Mouse (Mus musculus): ENCODE measurements around the gene Nebl. TPM values are rescaled to one million over a fixed set of nuclear protein-coding genes. Genes with fewer than 3 reads are reported as not detected.

Nebl gene
- polyA plus RNA-seq, 2 experiments = 14.3 to 23.9 TPM

DNA sequence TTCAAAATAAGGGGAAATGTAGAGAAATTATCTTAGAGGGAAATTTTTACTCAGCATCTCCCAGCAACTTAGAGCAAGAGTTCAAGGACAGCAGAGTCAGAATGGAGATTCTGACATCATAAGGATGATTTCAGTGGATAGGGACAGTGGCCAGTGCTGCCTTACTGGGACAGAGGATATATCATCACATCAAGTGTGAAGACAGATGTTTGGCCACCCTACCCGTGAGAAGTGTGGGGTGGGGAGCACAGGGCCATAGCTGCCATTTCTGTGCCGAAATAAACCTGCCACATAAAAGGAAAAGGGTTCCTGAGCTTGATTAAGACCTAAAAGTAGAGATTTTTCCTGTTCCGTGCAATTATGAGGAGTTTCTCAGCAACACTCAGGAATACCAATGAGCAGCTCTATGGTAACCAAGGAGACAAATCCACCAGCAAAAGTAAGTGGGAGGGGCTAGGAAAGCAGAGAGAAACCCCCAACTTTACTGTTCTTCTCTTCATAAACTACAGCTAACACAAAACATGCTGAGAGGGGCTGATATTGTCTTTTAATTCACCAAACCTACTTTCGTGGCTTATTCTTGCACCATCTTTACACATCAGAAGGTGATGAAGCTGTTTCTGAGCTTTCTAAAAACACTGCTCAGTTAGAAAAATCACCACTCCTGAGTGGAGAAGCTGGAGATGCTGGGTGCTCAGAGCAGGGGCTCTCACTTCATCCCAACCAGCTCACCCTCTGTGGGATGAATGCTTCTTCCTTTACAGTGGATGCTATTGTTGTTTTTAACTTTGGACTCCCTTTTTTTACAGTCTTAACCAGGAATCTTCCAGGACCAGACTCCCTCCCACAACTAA lies 172.1 kb downstream of the Nebl start:
- no peak for ATAC-seq (ENCODE audit: low FRiP score, low read depth)
- H3K4me1 ChIP-seq (ENCODE audit: control insufficient read depth, insufficient read depth, low read length) = no peaks in the 10 kb centered on the region
- H3K36me3 ChIP-seq (ENCODE audit: control insufficient read depth, insufficient read depth, low read length) = no peaks in the 10 kb centered on the region
- H3K4me2 ChIP-seq (replicated peaks; ENCODE audit: low read depth, low read length, severe bottlenecking) = no peak overlapping the region
- no peaks in the 10 kb centered on the region for H3K9me3 ChIP-seq (ENCODE audit: control insufficient read depth, low read length)
- DNase-seq (ENCODE audit: low spot score) = no peak
- TF ChIP-seq POLR2A (IDR thresholded peaks at IDR 0.05; ENCODE audit: borderline replicate concordance, extremely low read depth, insufficient read depth, insufficient read length) = no peak
- no peak overlapping the region for H3K4me3 ChIP-seq (replicated peaks; ENCODE audit: low read length)
- no peaks in the 10 kb centered on the region for H3K27me3 ChIP-seq (ENCODE audit: control insufficient read depth, insufficient read depth, low read length)
- H3K27ac ChIP-seq (replicated peaks; ENCODE audit: low read depth, low read length) = no peak overlapping the region
- no peak overlapping the region for H3K9ac ChIP-seq (ENCODE audit: low read depth, low read length, severe bottlenecking)
- 64% methylated on average over 4 of the region's 4 CpGs for WGBS

DNA sequence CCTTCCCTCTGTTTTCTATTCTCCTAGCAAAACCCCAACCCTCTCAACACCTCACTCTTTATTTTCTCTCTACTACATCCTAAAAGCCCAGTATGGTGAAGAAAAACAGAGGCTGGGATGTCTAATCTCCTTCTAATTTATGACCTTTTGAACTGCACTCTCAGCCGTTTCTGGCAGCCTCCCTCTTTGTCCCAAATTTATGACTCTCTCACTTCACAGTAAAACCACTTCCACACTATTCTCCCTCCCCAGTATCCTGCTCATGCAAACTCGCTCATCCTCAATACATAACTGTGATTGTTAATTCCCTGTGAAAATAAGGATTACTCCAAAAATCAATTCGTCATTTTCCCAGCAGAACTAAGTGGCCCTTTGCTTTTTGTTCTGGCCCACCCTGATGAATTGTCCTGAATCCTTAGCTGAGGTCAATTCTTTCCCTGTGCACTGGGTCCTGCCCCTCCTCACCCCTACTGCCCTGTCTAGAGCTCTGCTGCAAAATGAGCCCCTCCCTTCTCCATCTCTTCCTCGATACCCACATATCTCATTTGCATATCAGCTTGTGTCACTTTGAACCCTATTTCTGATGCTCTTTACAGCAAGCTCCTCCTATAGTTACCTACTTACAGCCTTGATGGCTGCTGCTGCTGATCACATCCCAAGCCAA lies 181.2 kb downstream of the Nebl start:
- Histone ChIP-seq H3K27ac (replicated peaks; ENCODE audit: low read depth, low read length) (no peak overlapping the region), H3K9me3 (ENCODE audit: control insufficient read depth, low read length) (no peaks in the 10 kb centered on the region), H3K4me2 (replicated peaks; ENCODE audit: low read depth, low read length, severe bottlenecking) (no peak overlapping the region), H3K4me1 (ENCODE audit: control insufficient read depth, insufficient read depth, low read length) (no peaks in the 10 kb centered on the region), H3K36me3 (ENCODE audit: control insufficient read depth, insufficient read depth, low read length) (no peaks in the 10 kb centered on the region), H3K9ac (ENCODE audit: low read depth, low read length, severe bottlenecking) (no peak overlapping the region), H3K27me3 (ENCODE audit: control insufficient read depth, insufficient read depth, low read length) (no peaks in the 10 kb centered on the region), H3K4me3 (replicated peaks; ENCODE audit: low read length) (no peak overlapping the region)
- TF ChIP-seq POLR2A (IDR thresholded peaks at IDR 0.05; ENCODE audit: borderline replicate concordance, extremely low read depth, insufficient read depth, insufficient read length) = no peak
- 29% methylated on average over 4 of the region's 4 CpGs for WGBS
- ATAC-seq (ENCODE audit: low FRiP score, low read depth) (no peak), DNase-seq (ENCODE audit: low spot score) (no peak)

DNA sequence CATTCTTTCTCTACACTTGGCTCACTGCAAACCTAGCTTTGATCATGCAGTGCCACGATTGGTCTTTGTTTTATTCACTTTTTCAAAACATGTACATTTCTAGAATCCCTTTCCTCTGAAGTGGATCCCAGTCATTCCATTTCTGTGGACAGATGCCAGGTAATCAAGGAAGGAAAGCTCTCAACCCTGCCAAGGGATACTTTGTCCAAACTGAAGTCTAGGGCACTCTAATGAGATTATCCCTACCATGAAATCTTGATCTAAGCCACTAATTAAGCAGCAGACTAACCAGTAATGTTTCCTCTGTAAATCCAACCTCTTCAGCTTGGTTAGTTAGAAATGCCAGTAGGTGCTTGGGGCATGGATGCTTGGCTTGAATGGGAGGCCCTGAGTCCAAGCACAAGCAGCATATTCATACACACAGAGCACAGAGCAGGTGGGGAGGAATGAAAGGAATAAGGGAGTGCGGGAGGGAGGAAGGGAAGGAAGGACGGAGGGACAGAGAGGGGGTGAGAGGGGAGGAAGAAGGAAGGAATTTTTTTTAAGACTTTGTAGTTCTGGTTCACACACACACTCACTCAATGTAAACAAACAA lies 184.8 kb downstream of the Nebl start:
- no peak overlapping the region for H3K4me3 ChIP-seq (replicated peaks; ENCODE audit: low read length)
- H3K4me1 ChIP-seq (ENCODE audit: control insufficient read depth, insufficient read depth, low read length) = 0 out of 2 replicates have a peak, but pooled peaks cover 3% of the 10 kb centered on the region
- no peak overlapping the region for H3K9ac ChIP-seq (ENCODE audit: low read depth, low read length, severe bottlenecking)
- no peaks in the 10 kb centered on the region for H3K9me3 ChIP-seq (ENCODE audit: control insufficient read depth, low read length)
- no peak overlapping the region for H3K27ac ChIP-seq (replicated peaks; ENCODE audit: low read depth, low read length)
- 84% methylated on average over 3 of the region's 3 CpGs for WGBS
- DNase-seq (ENCODE audit: low spot score) = no peak
- H3K27me3 ChIP-seq (ENCODE audit: control insufficient read depth, insufficient read depth, low read length) = no peaks in the 10 kb centered on the region
- ATAC-seq (ENCODE audit: low FRiP score, low read depth) = no peak
- no peaks in the 10 kb centered on the region for H3K36me3 ChIP-seq (ENCODE audit: control insufficient read depth, insufficient read depth, low read length)
- TF ChIP-seq POLR2A (IDR thresholded peaks at IDR 0.05; ENCODE audit: borderline replicate concordance, extremely low read depth, insufficient read depth, insufficient read length) = no peak
- H3K4me2 ChIP-seq (replicated peaks; ENCODE audit: low read depth, low read length, severe bottlenecking) = no peak overlapping the region

DNA sequence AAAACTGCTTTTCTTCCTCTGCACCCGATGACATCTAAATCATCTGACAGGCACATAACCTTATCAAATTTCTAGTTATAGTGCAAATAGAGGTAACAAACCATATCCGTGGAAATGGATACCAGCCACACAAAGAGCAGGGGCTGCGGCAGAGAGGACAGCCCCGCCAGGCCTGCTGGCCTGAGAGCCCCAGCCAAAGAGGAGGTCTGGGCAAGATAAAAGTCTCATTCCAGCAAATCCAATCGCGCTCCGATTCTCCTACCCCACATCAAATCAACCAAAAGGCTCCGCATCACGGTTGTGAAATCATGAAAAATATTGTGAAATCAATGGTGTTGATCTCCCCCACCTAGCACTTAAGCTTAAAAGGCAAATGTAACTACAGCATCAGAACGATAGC lies 191.5 kb downstream of the Nebl start:
- Histone ChIP-seq H3K4me1 (ENCODE audit: control insufficient read depth, insufficient read depth, low read length) (0 out of 2 replicates have a peak, but pooled peaks cover 3% of the 10 kb centered on the region), H3K9ac (ENCODE audit: low read depth, low read length, severe bottlenecking) (no peak overlapping the region), H3K4me3 (replicated peaks; ENCODE audit: low read length) (no peak overlapping the region), H3K36me3 (ENCODE audit: control insufficient read depth, insufficient read depth, low read length) (no peaks in the 10 kb centered on the region), H3K4me2 (replicated peaks; ENCODE audit: low read depth, low read length, severe bottlenecking) (no peak overlapping the region), H3K9me3 (ENCODE audit: control insufficient read depth, low read length) (no peaks in the 10 kb centered on the region), H3K27ac (replicated peaks; ENCODE audit: low read depth, low read length) (no peak overlapping the region), H3K27me3 (ENCODE audit: control insufficient read depth, insufficient read depth, low read length) (no peaks in the 10 kb centered on the region)
- ATAC-seq (ENCODE audit: low FRiP score, low read depth) = no peak
- WGBS = 80% methylated on average over 10 of the region's 10 CpGs
- no peak for DNase-seq (ENCODE audit: low spot score)
- no peak for TF ChIP-seq POLR2A (IDR thresholded peaks at IDR 0.05; ENCODE audit: borderline replicate concordance, extremely low read depth, insufficient read depth, insufficient read length)

DNA sequence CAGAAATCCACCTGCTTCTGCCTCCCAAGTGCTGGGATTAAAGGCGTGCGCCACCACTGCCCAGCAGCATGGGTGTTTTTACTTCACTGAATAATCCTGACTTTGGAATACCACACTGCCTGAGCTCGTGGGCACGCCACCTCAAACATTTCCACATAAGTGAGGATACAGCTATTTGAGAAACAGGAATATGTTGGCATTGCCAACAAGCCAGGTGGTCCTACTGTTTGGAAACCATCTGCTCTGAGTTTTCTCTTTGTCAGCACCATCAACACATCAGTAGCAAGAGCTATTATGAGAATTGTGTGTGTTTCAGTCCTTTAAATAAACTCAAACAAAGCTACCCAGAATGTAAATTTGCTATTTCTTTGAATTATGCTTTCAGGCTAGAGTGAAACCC lies 192.8 kb downstream of the Nebl start:
- ATAC-seq (ENCODE audit: low FRiP score, low read depth) (no peak), DNase-seq (ENCODE audit: low spot score) (no peak)
- Histone ChIP-seq H3K27me3 (ENCODE audit: control insufficient read depth, insufficient read depth, low read length) (no peaks in the 10 kb centered on the region), H3K4me1 (ENCODE audit: control insufficient read depth, insufficient read depth, low read length) (no peaks in the 10 kb centered on the region), H3K4me2 (replicated peaks; ENCODE audit: low read depth, low read length, severe bottlenecking) (no peak overlapping the region), H3K9me3 (ENCODE audit: control insufficient read depth, low read length) (no peaks in the 10 kb centered on the region), H3K27ac (replicated peaks; ENCODE audit: low read depth, low read length) (no peak overlapping the region), H3K9ac (ENCODE audit: low read depth, low read length, severe bottlenecking) (no peak overlapping the region), H3K36me3 (ENCODE audit: control insufficient read depth, insufficient read depth, low read length) (no peaks in the 10 kb centered on the region), H3K4me3 (replicated peaks; ENCODE audit: low read length) (no peak overlapping the region)
- no peak for TF ChIP-seq POLR2A (IDR thresholded peaks at IDR 0.05; ENCODE audit: borderline replicate concordance, extremely low read depth, insufficient read depth, insufficient read length)
- 94% methylated on average over 4 of the region's 4 CpGs for WGBS
